Mouse (Mus musculus): Measurements from ENCODE around the gene Lims1. TPM values are rescaled to one million over a fixed set of nuclear protein-coding genes. Genes with fewer than 3 reads are reported as not detected.

The Lims1 gene
- polyA plus RNA-seq, 1 experiment from 2014 or later, result 87.4 TPM

DNA sequence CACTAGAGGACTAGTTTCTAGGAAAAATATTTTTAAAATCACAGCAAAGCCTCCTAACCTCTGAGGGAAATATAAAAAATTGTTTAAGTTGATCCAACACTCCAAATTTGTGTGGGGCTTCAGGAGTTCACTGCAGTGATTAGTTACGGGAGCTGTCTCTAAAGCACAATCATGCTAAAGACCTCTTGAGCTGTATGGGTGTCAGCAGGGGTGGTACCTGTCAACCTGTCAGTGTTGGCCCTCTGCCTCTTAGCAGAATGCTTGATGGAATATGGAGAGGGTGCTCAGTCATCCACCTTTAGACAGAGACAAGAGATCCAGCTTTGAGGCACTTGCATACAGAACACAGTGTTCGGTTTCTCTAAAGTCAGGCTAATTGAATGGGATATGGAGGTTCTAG is 60.5 kb downstream of the Lims1 start:
- 81% methylated on average over 2 of the region's 2 CpGs for WGBS
- H3K36me3 ChIP-seq (ENCODE audit: control insufficient read depth, insufficient read depth, low read length), result no peaks in the 10 kb centered on the region
- H3K4me2 ChIP-seq (ENCODE audit: low read depth), result no peak overlapping the region
- H3K9me3 ChIP-seq (ENCODE audit: control insufficient read depth, low read length), result no peaks in the 10 kb centered on the region
- peaks cover 6% of the 10 kb centered on the region for H3K4me1 ChIP-seq (ENCODE audit: control insufficient read depth, insufficient read depth, low read length)
- no peak overlapping the region for H3K4me3 ChIP-seq (ENCODE audit: low read depth, low read length)
- ATAC-seq (ENCODE audit: insufficient read depth, low FRiP score, low TSS enrichment), result no peak
- no peak overlapping the region for H3K9ac ChIP-seq (ENCODE audit: low read length)
- no peak overlapping the region for H3K27ac ChIP-seq (ENCODE audit: low read depth, low read length)
- DNase-seq (ENCODE audit: low spot score), result no peak
- no peaks in the 10 kb centered on the region for H3K27me3 ChIP-seq (ENCODE audit: control insufficient read depth, insufficient read depth, low read length)

DNA sequence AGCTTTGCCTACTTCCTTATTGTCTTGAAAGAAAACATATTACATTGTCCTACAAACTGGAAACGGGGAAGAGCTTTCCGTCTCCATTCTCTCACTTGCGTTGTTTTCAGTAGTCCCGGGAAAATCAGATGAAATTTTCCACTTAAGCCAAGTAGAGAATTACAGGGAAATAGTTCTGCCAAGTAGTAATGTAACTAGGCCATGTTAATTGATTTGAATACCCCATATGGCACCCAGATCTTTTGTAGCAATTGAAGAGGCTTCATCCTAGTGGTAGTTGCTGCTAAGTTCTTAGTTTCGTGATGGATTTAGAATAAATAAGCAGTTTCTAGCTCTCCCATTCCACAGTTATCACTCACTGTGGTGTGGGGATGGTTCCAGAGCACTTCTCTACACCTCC is 62.4 kb downstream of the Lims1 start:
- DNase-seq (ENCODE audit: low spot score) (no peak), ATAC-seq (ENCODE audit: insufficient read depth, low FRiP score, low TSS enrichment) (no peak)
- Histone ChIP-seq H3K9me3 (ENCODE audit: control insufficient read depth, low read length) (no peaks in the 10 kb centered on the region), H3K4me3 (ENCODE audit: low read depth, low read length) (no peak overlapping the region), H3K27me3 (ENCODE audit: control insufficient read depth, insufficient read depth, low read length) (no peaks in the 10 kb centered on the region), H3K27ac (ENCODE audit: low read depth, low read length) (no peak overlapping the region), H3K9ac (ENCODE audit: low read length) (no peak overlapping the region), H3K4me2 (ENCODE audit: low read depth) (no peak overlapping the region), H3K4me1 (ENCODE audit: control insufficient read depth, insufficient read depth, low read length) (peaks cover 6% of the 10 kb centered on the region), H3K36me3 (ENCODE audit: control insufficient read depth, insufficient read depth, low read length) (no peaks in the 10 kb centered on the region)
- WGBS, result 94% methylated on average over 5 of the region's 5 CpGs

DNA sequence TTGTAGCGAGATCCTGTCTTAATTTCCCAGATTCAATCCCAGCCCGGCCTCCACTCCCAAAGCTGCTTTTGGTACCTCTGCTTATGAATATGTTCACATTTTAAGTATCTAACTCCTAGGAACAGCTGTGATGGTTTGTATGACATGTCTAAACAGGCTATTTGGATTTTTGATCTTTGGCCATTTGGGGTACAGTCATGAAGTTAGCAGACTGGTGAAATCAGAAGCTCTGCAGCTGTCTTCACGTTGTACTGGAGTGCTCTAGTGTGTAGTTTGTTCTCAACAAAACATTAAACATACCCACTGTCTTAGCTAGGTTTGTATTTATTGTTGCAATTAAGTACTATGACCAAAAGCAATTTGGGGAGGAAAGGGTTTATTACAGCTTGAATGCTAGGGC is 63.7 kb downstream of the Lims1 start:
- H3K4me1 ChIP-seq (ENCODE audit: control insufficient read depth, insufficient read depth, low read length), result peaks cover 6% of the 10 kb centered on the region
- no peak overlapping the region for H3K4me2 ChIP-seq (ENCODE audit: low read depth)
- H3K9me3 ChIP-seq (ENCODE audit: control insufficient read depth, low read length), result no peaks in the 10 kb centered on the region
- H3K27ac ChIP-seq (ENCODE audit: low read depth, low read length), result no peak overlapping the region
- no peaks in the 10 kb centered on the region for H3K27me3 ChIP-seq (ENCODE audit: control insufficient read depth, insufficient read depth, low read length)
- 91% methylated on average over 3 of the region's 3 CpGs for WGBS
- H3K4me3 ChIP-seq (ENCODE audit: low read depth, low read length), result no peak overlapping the region
- ATAC-seq (ENCODE audit: insufficient read depth, low FRiP score, low TSS enrichment) (no peak), DNase-seq (ENCODE audit: low spot score) (no peak)
- H3K9ac ChIP-seq (ENCODE audit: low read length), result no peak overlapping the region
- H3K36me3 ChIP-seq (ENCODE audit: control insufficient read depth, insufficient read depth, low read length), result no peaks in the 10 kb centered on the region

GRCm38 (mm10) chr10:58388648-58389047 is 65.4 kb downstream of the Lims1 start:
- no peak overlapping the region for H3K4me2 ChIP-seq (ENCODE audit: low read depth)
- H3K4me3 ChIP-seq (ENCODE audit: low read depth, low read length), result no peak overlapping the region
- no peaks in the 10 kb centered on the region for H3K9me3 ChIP-seq (ENCODE audit: control insufficient read depth, low read length)
- no peak overlapping the region for H3K9ac ChIP-seq (ENCODE audit: low read length)
- DNase-seq (ENCODE audit: low spot score), result no peak
- no peaks in the 10 kb centered on the region for H3K36me3 ChIP-seq (ENCODE audit: control insufficient read depth, insufficient read depth, low read length)
- no peak overlapping the region for H3K27ac ChIP-seq (ENCODE audit: low read depth, low read length)
- WGBS, result 83% methylated on average over 3 of the region's 3 CpGs
- no peak for ATAC-seq (ENCODE audit: insufficient read depth, low FRiP score, low TSS enrichment)
- H3K4me1 ChIP-seq (ENCODE audit: control insufficient read depth, insufficient read depth, low read length), result no peaks in the 10 kb centered on the region
- no peaks in the 10 kb centered on the region for H3K27me3 ChIP-seq (ENCODE audit: control insufficient read depth, insufficient read depth, low read length)

- no peak overlapping the region for H3K27ac ChIP-seq (ENCODE audit: low read depth, low read length)
- no peak for DNase-seq (ENCODE audit: low spot score)
- H3K4me3 ChIP-seq (ENCODE audit: low read depth, low read length), result no peak overlapping the region
- no peak overlapping the region for H3K9ac ChIP-seq (ENCODE audit: low read length)
- H3K9me3 ChIP-seq (ENCODE audit: control insufficient read depth, low read length), result no peaks in the 10 kb centered on the region
- WGBS, result 79% methylated on average over 3 of the region's 3 CpGs
- no peaks in the 10 kb centered on the region for H3K36me3 ChIP-seq (ENCODE audit: control insufficient read depth, insufficient read depth, low read length)
- no peaks in the 10 kb centered on the region for H3K27me3 ChIP-seq (ENCODE audit: control insufficient read depth, insufficient read depth, low read length)
- no peak overlapping the region for H3K4me2 ChIP-seq (ENCODE audit: low read depth)
- no peaks in the 10 kb centered on the region for H3K4me1 ChIP-seq (ENCODE audit: control insufficient read depth, insufficient read depth, low read length)
- no peak for ATAC-seq (ENCODE audit: insufficient read depth, low FRiP score, low TSS enrichment)
Measured at GRCm38 (mm10) chr10:58389151-58389550, 65.9 kb downstream of the Lims1 start.

GRCm38 (mm10) chr10:58392435-58392834 is 69.2 kb downstream of the Lims1 start:
- Histone ChIP-seq H3K36me3 (ENCODE audit: control insufficient read depth, insufficient read depth, low read length) (no peaks in the 10 kb centered on the region), H3K4me3 (ENCODE audit: low read depth, low read length) (no peak overlapping the region), H3K4me1 (ENCODE audit: control insufficient read depth, insufficient read depth, low read length) (no peaks in the 10 kb centered on the region), H3K9me3 (ENCODE audit: control insufficient read depth, low read length) (no peaks in the 10 kb centered on the region), H3K27ac (ENCODE audit: low read depth, low read length) (no peak overlapping the region), H3K27me3 (ENCODE audit: control insufficient read depth, insufficient read depth, low read length) (no peaks in the 10 kb centered on the region), H3K4me2 (ENCODE audit: low read depth) (no peak overlapping the region), H3K9ac (ENCODE audit: low read length) (no peak overlapping the region)
- no peak for DNase-seq (ENCODE audit: low spot score)
- ATAC-seq (ENCODE audit: insufficient read depth, low FRiP score, low TSS enrichment), result no peak
- WGBS, result 90% methylated on average over 4 of the region's 4 CpGs

DNA sequence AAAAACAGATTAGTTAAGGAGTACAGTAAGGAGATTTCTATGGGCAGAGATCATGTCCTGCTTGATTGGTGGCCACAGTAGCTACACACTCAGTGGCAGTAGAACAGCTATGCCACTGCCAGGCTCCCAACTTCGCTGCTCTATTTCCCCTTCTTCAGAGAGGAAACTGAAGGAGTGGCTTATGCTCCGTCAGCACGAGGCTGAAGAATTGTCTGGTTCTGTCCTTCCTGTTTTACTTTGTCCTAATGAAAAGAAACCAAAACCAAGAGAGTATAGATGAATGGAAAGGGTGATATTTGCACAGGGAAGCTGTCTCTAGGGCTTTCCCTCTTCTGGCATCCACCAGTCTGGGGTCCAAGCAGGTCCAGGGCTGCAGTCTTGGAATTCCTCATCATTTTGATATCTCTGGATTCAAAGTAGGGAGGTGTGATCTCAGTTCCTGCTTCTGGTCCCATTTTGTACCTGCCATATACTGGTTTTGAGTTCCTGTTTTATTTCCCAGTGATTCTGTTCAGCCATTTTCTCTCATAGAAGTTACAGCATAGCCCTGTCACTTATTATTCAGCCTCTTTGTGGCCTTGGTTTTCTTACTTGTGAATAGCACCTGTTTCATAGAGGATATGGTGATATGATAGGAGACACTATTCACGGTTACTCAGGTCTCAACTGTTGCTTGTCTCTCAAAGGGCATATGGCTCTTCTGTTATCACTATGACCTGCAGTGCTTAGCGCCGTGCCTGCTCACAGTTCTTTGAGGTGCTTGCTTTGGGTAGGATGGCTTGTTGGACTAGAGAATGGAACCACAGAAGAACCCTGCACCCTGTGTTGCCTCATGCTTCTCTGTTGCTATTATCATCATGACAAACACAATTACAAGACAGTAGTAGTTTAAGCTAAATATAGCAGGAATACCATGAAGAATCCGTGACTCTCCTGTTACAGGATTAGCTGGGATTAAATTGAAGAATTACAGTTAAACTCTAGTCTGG is 70.1 kb downstream of the Lims1 start:
- no peaks in the 10 kb centered on the region for H3K9me3 ChIP-seq (ENCODE audit: control insufficient read depth, low read length)
- H3K9ac ChIP-seq (ENCODE audit: low read length), result no peak overlapping the region
- H3K4me2 ChIP-seq (ENCODE audit: low read depth), result no peak overlapping the region
- WGBS, result 89% methylated on average over 7 of the region's 7 CpGs
- no peaks in the 10 kb centered on the region for H3K27me3 ChIP-seq (ENCODE audit: control insufficient read depth, insufficient read depth, low read length)
- ATAC-seq (ENCODE audit: insufficient read depth, low FRiP score, low TSS enrichment) (no peak), DNase-seq (ENCODE audit: low spot score) (no peak)
- H3K4me1 ChIP-seq (ENCODE audit: control insufficient read depth, insufficient read depth, low read length), result no peaks in the 10 kb centered on the region
- H3K27ac ChIP-seq (ENCODE audit: low read depth, low read length), result no peak overlapping the region
- no peaks in the 10 kb centered on the region for H3K36me3 ChIP-seq (ENCODE audit: control insufficient read depth, insufficient read depth, low read length)
- no peak overlapping the region for H3K4me3 ChIP-seq (ENCODE audit: low read depth, low read length)

GRCm38 (mm10) chr10:58394170-58394569 is 70.9 kb downstream of the Lims1 start:
- Histone ChIP-seq H3K9me3 (ENCODE audit: control insufficient read depth, low read length) (no peaks in the 10 kb centered on the region), H3K9ac (ENCODE audit: low read length) (no peak overlapping the region), H3K4me2 (ENCODE audit: low read depth) (no peak overlapping the region), H3K27me3 (ENCODE audit: control insufficient read depth, insufficient read depth, low read length) (no peaks in the 10 kb centered on the region), H3K36me3 (ENCODE audit: control insufficient read depth, insufficient read depth, low read length) (no peaks in the 10 kb centered on the region; the same call in 1 of the 2 replicates), H3K4me3 (ENCODE audit: low read depth, low read length) (no peak overlapping the region), H3K27ac (ENCODE audit: low read depth, low read length) (no peak overlapping the region), H3K4me1 (ENCODE audit: control insufficient read depth, insufficient read depth, low read length) (no peaks in the 10 kb centered on the region)
- 81% methylated on average over 10 of the region's 10 CpGs for WGBS
- ATAC-seq (ENCODE audit: insufficient read depth, low FRiP score, low TSS enrichment) (no peak), DNase-seq (ENCODE audit: low spot score) (no peak)

DNA sequence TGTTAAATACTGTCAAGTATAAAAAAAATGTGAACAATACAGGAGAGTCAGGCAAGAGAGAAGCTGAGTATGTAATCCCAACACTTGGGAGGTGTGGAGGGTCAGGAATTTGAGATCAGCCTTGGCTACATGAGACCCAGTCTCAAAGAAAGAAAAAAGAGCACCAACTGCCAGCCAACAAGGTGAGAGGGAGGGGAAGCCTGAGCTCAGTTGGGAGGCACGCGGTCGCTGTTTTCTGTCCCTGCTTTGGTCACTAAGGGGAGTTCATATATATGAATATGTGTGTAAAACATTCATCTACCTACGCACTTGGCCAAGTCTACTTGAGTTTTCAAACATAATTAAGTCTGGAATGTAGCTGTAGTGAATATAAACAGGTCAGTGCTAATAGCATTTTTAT is 72.0 kb downstream of the Lims1 start:
- Histone ChIP-seq H3K4me2 (ENCODE audit: low read depth) (no peak overlapping the region), H3K27me3 (ENCODE audit: control insufficient read depth, insufficient read depth, low read length) (no peaks in the 10 kb centered on the region), H3K4me3 (ENCODE audit: low read depth, low read length) (no peak overlapping the region), H3K9ac (ENCODE audit: low read length) (no peak overlapping the region), H3K9me3 (ENCODE audit: control insufficient read depth, low read length) (no peaks in the 10 kb centered on the region), H3K36me3 (ENCODE audit: control insufficient read depth, insufficient read depth, low read length) (no peaks in the 10 kb centered on the region; the same call in 1 of the 2 replicates), H3K4me1 (ENCODE audit: control insufficient read depth, insufficient read depth, low read length) (no peaks in the 10 kb centered on the region), H3K27ac (ENCODE audit: low read depth, low read length) (no peak overlapping the region)
- no peak for ATAC-seq (ENCODE audit: insufficient read depth, low FRiP score, low TSS enrichment)
- DNase-seq (ENCODE audit: low spot score), result no peak
- over 99% methylated on average over 4 of the region's 4 CpGs for WGBS

Measured in neural tube, embryonic 11.5 days (tissue).